Mouse (Mus musculus) forebrain, postnatal 0 days (tissue): ENCODE measurements around the gene Dkk1. TPM values are rescaled to one million over a fixed set of nuclear protein-coding genes. Genes with fewer than 3 reads are reported as not detected.
"Not testable (repeated sequence)": the region's sequence is repeated elsewhere in the genome, so short reads cannot be mapped to it uniquely, and the experiment has no call there.

Experiments
- ATAC-seq: fragments of 200-750 bp; cut with Nextera tagmentation; 2 replicates; pipeline ENCODE4 v1.8.0; 2017; ENCODE audit warnings: mild to moderate bottlenecking, moderate library complexity
- DNase-seq: peaks from one replicate; pipeline ENCODE4 v3.0.0-alpha.2; 2015
- H3K27ac ChIP-seq: fragments of 300-500 bp; sonication (generic); 2 replicates; pipeline ENCODE4 v1.5.1; 2014; ENCODE audit warnings: low read depth, mild to moderate bottlenecking, antibody characterized with exemption, low read length, moderate library complexity, mixed read lengths
- H3K27me3 ChIP-seq: fragments of 300-500 bp; sonication (generic); 2 replicates; pipeline ENCODE4 v1.6.1; 2014; ENCODE audit warnings: mild to moderate bottlenecking, low read length, mixed read lengths; ENCODE audit not compliant: insufficient read depth
- H3K36me3 ChIP-seq: fragments of 300-500 bp; sonication (generic); 2 replicates; pipeline ENCODE4 v1.6.1; 2014; ENCODE audit warnings: mild to moderate bottlenecking, moderate library complexity; ENCODE audit not compliant: insufficient read depth
- H3K4me1 ChIP-seq: fragments of 300-500 bp; sonication (generic); 2 replicates; pipeline ENCODE4 v1.6.1; 2014; ENCODE audit warnings: antibody characterized with exemption; ENCODE audit not compliant: insufficient read depth
- H3K4me2 ChIP-seq: fragments of 300-500 bp; sonication (generic); 2 replicates; pipeline ENCODE4 v1.6.1; 2014; ENCODE audit warnings: low read depth, mild to moderate bottlenecking, moderate library complexity
- H3K4me3 ChIP-seq: fragments of 300-500 bp; sonication (generic); 2 replicates; pipeline ENCODE4 v1.5.1; 2014; ENCODE audit warnings: low read depth, low read length, mixed read lengths
- H3K9ac ChIP-seq: fragments of 300-500 bp; sonication (generic); 2 replicates; pipeline ENCODE4 v1.6.1; 2014; ENCODE audit warnings: mild to moderate bottlenecking
- H3K9me3 ChIP-seq: fragments of 300-500 bp; sonication (generic); 2 replicates; pipeline ENCODE4 v1.6.1; 2016; ENCODE audit warnings: low read length
- CTCF ChIP-seq: sonication (generic); IDR thresholded peaks from 2 replicates; pipeline ENCODE4 v1.5.1; 2016; ENCODE audit warnings: antibody characterized with exemption, control low read depth, low read depth
- WGBS: fragments of 180-500 bp; shearing (Covaris S2); extraction: QIAGEN DNeasy Blood & Tissue Kit; methylation state at CpG from one replicate; pipeline ENCODE4 v1.1.7; 2014; 5-methylcytosine and 5-hydroxymethylcytosine counted together
- polyA plus RNA-seq: library from polyadenylated mRNA; unstranded; fragments of >200 nt; fragmentation: Nextera tagmentation; extraction: Ambion mirVana; gene quantifications from 2 replicates; pipeline ENCODE4 v1.2.1, GENCODE M21; 2015
- total RNA-seq: library from RNA; depleted of rRNA; stranded (reverse); fragments of >200 nt; gene quantifications from 2 replicates; pipeline ENCODE4 v1.2.3, GENCODE M21; 2014

Gene Dkk1
- total and polyA plus RNA-seq, 2 experiments from 2014 or later, result 0.16 to 0.62 TPM

DNA sequence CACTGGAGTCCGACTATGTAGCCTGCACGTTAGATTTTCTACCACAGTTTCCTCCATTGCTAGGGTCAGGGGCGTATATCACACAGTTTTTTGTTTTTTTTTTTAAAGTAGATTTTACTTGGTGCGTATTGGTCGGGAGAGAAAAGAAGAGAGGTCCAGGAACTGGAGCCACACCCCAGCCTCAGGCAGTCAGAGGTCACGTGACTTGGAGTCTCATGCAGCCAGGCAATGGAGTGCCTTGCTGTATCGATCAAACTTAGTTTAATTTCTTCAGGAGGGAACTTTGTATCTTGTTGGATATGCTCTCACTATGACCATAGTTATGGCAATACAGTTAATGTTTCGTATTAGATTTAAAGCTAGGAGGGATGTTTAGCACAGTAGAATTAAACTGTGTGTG is 2.8 kb upstream of the Dkk1 start:
- no peak for ATAC-seq
- 68% methylated on average over 8 of the region's 8 CpGs for WGBS
- Histone ChIP-seq H3K4me2 (no peak overlapping the region), H3K9ac (no peak overlapping the region), H3K36me3 (no peaks in the 10 kb centered on the region), H3K27me3 (peaks cover 46% of the 10 kb centered on the region), H3K4me1 (no peaks in the 10 kb centered on the region; the same call in 1 of the 2 replicates), H3K9me3 (no peaks in the 10 kb centered on the region), H3K27ac (no peak overlapping the region), H3K4me3 (no peak overlapping the region)
- no peak for DNase-seq
- no peak for TF ChIP-seq CTCF

DNA sequence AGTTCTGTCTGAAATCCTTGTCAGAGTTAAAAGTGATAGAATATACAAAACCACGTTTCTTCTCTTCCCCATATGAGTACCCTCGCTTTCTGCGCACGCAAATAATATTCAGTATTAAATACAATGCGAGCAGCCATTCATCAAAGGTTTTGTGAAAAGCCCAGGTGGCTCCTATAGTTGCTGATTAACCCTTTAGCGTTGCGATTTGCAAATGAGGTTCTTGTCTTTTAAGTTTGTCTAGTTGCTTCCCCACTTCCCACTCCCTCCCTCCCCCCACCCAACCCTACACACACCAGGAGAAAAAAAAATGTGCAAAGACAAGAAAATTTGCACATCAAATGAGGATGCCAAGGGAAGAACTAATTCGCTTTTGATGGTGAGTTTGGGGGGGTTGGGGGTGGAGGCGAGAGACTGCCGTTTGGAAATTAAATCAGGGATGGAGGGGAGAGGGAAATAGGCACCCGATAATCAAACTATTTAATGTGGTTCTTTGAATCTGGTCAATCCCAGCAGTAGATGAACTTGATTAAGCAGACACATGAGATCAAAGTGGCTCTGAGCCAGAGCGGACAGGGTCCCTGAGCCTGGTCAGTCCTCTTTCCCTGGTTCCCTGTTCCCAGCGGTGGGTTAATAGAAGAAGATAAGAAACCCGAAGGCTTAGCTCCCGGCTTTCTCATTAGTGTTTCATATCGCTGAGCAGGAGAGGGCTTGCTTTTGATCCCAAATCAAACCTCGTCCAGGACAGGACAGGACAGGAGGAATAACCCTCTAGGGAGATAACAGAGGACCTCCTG is 586 bp upstream of the Dkk1 start:
- no peak for TF ChIP-seq CTCF
- H3K27ac ChIP-seq, result no peak overlapping the region
- H3K36me3 ChIP-seq, result no peaks in the 10 kb centered on the region
- H3K27me3 ChIP-seq, result peaks cover 52% of the 10 kb centered on the region
- peak overlapping the region; percentile 61 for H3K4me2 ChIP-seq
- DNase-seq, result peak; percentile 20
- WGBS, result under 1% methylated on average over 17 of the region's 17 CpGs
- H3K4me1 ChIP-seq, result no peaks in the 10 kb centered on the region; the same call in 1 of the 2 replicates
- H3K4me3 ChIP-seq, result peak overlapping the region; percentile 34
- ATAC-seq, result peak; percentile 42; the same call in 1 of the 2 replicates
- H3K9ac ChIP-seq, result 0 out of 2 replicates have a peak overlapping the region, but pooled peaks have one; percentile 14
- H3K9me3 ChIP-seq, result no peaks in the 10 kb centered on the region

- Histone ChIP-seq H3K27me3 (peaks cover 46% of the 10 kb centered on the region), H3K27ac (no peak overlapping the region), H3K36me3 (no peaks in the 10 kb centered on the region), H3K4me1 (no peaks in the 10 kb centered on the region; the same call in 1 of the 2 replicates), H3K9me3 (no peaks in the 10 kb centered on the region), H3K9ac (no peak overlapping the region), H3K4me3 (peak overlapping the region; percentile 34), H3K4me2 (peak overlapping the region; percentile 61)
- ATAC-seq (peak; percentile 32), DNase-seq (peak; percentile 24)
- TF ChIP-seq CTCF, result peak; percentile 31
- WGBS, result 2% methylated on average over 23 of the region's 23 CpGs
These were observed 938 bp downstream of the Dkk1 start for GRCm38 (mm10) chr19:30548411-30549043.

DNA sequence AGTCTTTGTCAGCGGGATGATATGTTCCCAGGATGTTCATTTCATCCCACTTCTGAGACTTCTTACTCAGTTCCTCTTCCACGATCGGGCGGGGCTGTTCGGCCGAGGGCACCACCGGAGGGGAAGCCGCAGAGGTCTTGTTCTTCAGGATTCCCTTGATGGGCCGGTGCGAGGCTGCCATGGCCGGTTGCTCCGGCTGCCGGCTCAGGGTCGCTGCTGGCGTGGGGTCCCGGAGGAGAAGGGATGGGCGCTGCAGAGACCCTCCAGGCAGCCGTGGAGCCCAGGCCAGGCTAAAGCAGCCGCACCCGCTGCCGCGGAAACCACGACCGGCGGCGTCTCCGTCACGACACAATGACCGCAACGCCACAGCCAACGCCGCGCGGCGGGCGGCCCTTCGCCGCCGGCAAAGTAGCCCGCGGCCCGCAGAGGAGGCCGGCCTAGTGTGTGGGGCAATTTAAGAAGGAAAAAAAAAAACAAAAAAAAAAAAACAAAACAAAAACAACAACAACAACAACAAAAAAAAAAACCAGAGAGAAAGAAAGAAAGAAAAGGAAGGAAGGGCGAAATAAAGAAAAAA is 10.0 kb downstream of the Dkk1 start:
- not testable (repeated sequence) for H3K4me1 ChIP-seq, H3K27ac ChIP-seq, H3K9me3 ChIP-seq, DNase-seq, ATAC-seq, H3K36me3 ChIP-seq
- WGBS, result 1% methylated on average over 43 of the region's 44 CpGs
- H3K27me3 ChIP-seq, result peaks cover 12% of the 10 kb centered on the region
- H3K4me2 ChIP-seq, result peak overlapping the region; percentile 72
- peak overlapping the region; percentile 32 for H3K4me3 ChIP-seq
- H3K9ac ChIP-seq, result peak overlapping the region; percentile 53

GRCm38 (mm10) chr19:30516771-30517170 is 32.7 kb downstream of the Dkk1 start:
- Histone ChIP-seq H3K4me1 (no peaks in the 10 kb centered on the region), H3K4me2 (no peak overlapping the region), H3K4me3 (no peak overlapping the region), H3K36me3 (no peaks in the 10 kb centered on the region), H3K27me3 (no peaks in the 10 kb centered on the region), H3K9ac (no peak overlapping the region), H3K9me3 (no peaks in the 10 kb centered on the region), H3K27ac (no peak overlapping the region)
- no peak for DNase-seq
- WGBS, result 78% methylated on average over 6 of the region's 6 CpGs
- ATAC-seq, result no peak
- TF ChIP-seq CTCF, result no peak

GRCm38 (mm10) chr19:30510481-30510880 is 39.0 kb downstream of the Dkk1 start:
- WGBS, result 90% methylated on average over 4 of the region's 4 CpGs

GRCm38 (mm10) chr19:30505497-30505896 is 44.0 kb downstream of the Dkk1 start:
- ATAC-seq, result no peak
- no peaks in the 10 kb centered on the region for H3K27me3 ChIP-seq
- H3K4me2 ChIP-seq, result no peak overlapping the region
- H3K27ac ChIP-seq, result no peak overlapping the region
- TF ChIP-seq CTCF, result no peak
- DNase-seq, result no peak
- H3K36me3 ChIP-seq, result no peaks in the 10 kb centered on the region
- no peak overlapping the region for H3K9ac ChIP-seq
- H3K4me3 ChIP-seq, result no peak overlapping the region
- 12% methylated on average over 5 of the region's 5 CpGs for WGBS
- no peaks in the 10 kb centered on the region for H3K4me1 ChIP-seq
- no peaks in the 10 kb centered on the region for H3K9me3 ChIP-seq

More at GRCm38 (mm10) chr19:30510481-30510880, 39.0 kb downstream of the Dkk1 start:
- Histone ChIP-seq H3K36me3 (no peaks in the 10 kb centered on the region), H3K9me3 (no peaks in the 10 kb centered on the region), H3K4me3 (no peak overlapping the region), H3K4me1 (no peaks in the 10 kb centered on the region), H3K4me2 (no peak overlapping the region), H3K27me3 (no peaks in the 10 kb centered on the region), H3K27ac (no peak overlapping the region), H3K9ac (no peak overlapping the region)
- DNase-seq (no peak), ATAC-seq (no peak)
- no peak for TF ChIP-seq CTCF
